Mouse (Mus musculus) liver, adult 2 months (tissue): ENCODE data around the gene Rgr. TPM values are rescaled to one million over a fixed set of nuclear protein-coding genes. Genes with fewer than 3 reads are reported as not detected.

Experiments
- DNase-seq: peaks from one replicate; pipeline ENCODE4 v3.0.0-alpha.2; 2011; ENCODE audit warnings: low read depth, low spot score; ENCODE audit errors: extremely low read depth
- H3K27ac ChIP-seq: fragments of 200-500 bp; replicated peaks from 2 replicates; pipeline ENCODE4 v1.5.1; 2012; ENCODE audit warnings: low read depth, mild to moderate bottlenecking, control low read depth, inconsistent platforms, low read length; ENCODE audit not compliant: insufficient read depth
- H3K27me3 ChIP-seq: fragments of 200-500 bp; 2 replicates; pipeline ENCODE4 v1.6.1; 2012; ENCODE audit warnings: mild to moderate bottlenecking, moderate library complexity, low read length, inconsistent platforms; ENCODE audit not compliant: control insufficient read depth, insufficient read depth
- H3K36me3 ChIP-seq: fragments of 200-500 bp; 2 replicates; pipeline ENCODE4 v1.6.1; 2012; ENCODE audit warnings: low read length, inconsistent platforms; ENCODE audit not compliant: control insufficient read depth, insufficient read depth
- H3K4me1 ChIP-seq: fragments of 200-500 bp; 2 replicates; pipeline ENCODE4 v1.6.1; 2011; ENCODE audit warnings: low read length; ENCODE audit not compliant: control insufficient read depth, insufficient read depth
- H3K4me3 ChIP-seq: fragments of 200-500 bp; 2 replicates; pipeline ENCODE4 v1.5.1; 2011; ENCODE audit warnings: low read depth, mild to moderate bottlenecking, control low read depth, low read length, moderate library complexity; ENCODE audit not compliant: insufficient read depth
- H3K79me2 ChIP-seq: fragments of 200-500 bp; 2 replicates; pipeline ENCODE4 v1.6.1; 2012; ENCODE audit warnings: inconsistent platforms, mild to moderate bottlenecking, low read length, moderate library complexity; ENCODE audit not compliant: control insufficient read depth, insufficient read depth
- H3K9ac ChIP-seq: fragments of 200-500 bp; 2 replicates; pipeline ENCODE4 v1.6.1; 2012; ENCODE audit warnings: low read depth, mild to moderate bottlenecking, control low read depth, inconsistent platforms, low read length
- CTCF ChIP-seq: fragments of 200-500 bp; IDR thresholded peaks from 2 replicates; pipeline ENCODE4 v1.5.1; 2011; ENCODE audit warnings: low read depth, low read length, control low read depth
- POLR2A ChIP-seq: fragments of 200-500 bp; IDR thresholded peaks from 2 replicates; pipeline ENCODE4 v1.6.1; 2011; ENCODE audit warnings: low read length, control low read depth; ENCODE audit not compliant: insufficient read depth; ENCODE audit errors: extremely low read depth
- WGBS: fragments of 180-500 bp; shearing (Covaris S2); methylation state at CpG from one replicate; pipeline ENCODE4 v1.1.7; 2018; 5-methylcytosine and 5-hydroxymethylcytosine counted together
- polyA plus RNA-seq: library from polyadenylated mRNA; depleted of rRNA; stranded (reverse); fragments of >200 nt; gene quantifications from 2 replicates; pipeline ENCODE4 v1.2.3, GENCODE M21; 2012; rRNA removed
- total RNA-seq: library from RNA; depleted of rRNA; stranded (reverse); fragments of >200 nt; gene quantifications from 2 replicates; pipeline ENCODE4 v1.2.3, GENCODE M21; 2014; rRNA removed

The Rgr gene
- total and polyA plus RNA-seq, 2 experiments: 0.01 TPM; not detected in 1

GRCm38 (mm10) chr14:36989784-36990183 is 59.0 kb downstream of the Rgr start:
- Histone ChIP-seq H3K9ac (no peak overlapping the region), H3K4me3 (no peak overlapping the region), H3K27ac (no peak overlapping the region), H3K27me3 (no peaks in the 10 kb centered on the region), H3K79me2 (no peaks in the 10 kb centered on the region; the same call in 1 of the 2 replicates), H3K4me1 (peaks cover 10% of the 10 kb centered on the region), H3K36me3 (peaks cover 27% of the 10 kb centered on the region)
- TF ChIP-seq CTCF: no peak
- TF ChIP-seq POLR2A: no peak
- DNase-seq: peak; percentile 93

DNA sequence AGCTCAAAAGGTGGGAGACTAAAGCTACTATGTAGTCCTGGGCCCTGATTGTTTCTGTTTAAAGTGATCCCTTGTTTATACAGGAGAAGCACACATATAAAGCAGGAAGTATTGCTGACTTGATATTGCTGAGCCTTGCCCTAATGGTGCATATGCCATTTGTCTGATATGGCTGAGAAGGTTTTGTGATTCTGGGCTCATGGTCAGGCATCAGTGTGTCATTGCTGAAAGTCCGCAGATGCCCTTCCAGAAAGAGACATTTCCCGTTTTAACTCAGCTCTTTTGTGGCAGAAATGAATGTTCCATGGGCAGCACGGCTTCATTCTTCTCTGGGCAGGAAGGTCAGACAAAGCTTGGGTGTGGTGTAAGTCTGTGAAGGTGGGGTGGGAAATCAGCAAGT is 63.1 kb downstream of the Rgr start:
- 93% methylated on average over 3 of the region's 3 CpGs for WGBS

More for the DNA sequence above, 63.1 kb downstream of the Rgr start:
- DNase-seq: no peak
- no peak for TF ChIP-seq CTCF
- TF ChIP-seq POLR2A: no peak
- no peaks in the 10 kb centered on the region for H3K79me2 ChIP-seq
- H3K27me3 ChIP-seq: no peaks in the 10 kb centered on the region
- H3K27ac ChIP-seq: no peak overlapping the region
- peaks cover 10% of the 10 kb centered on the region for H3K4me1 ChIP-seq
- H3K36me3 ChIP-seq: peaks cover 57% of the 10 kb centered on the region
- no peak overlapping the region for H3K9ac ChIP-seq
- H3K4me3 ChIP-seq: no peak overlapping the region

Other genes starting within 250 kb of the Rgr start
- 19.1 and 21.1 TPM in 2 replicates for gene Ccser2, start 80.2 kb downstream of the Rgr start, total RNA-seq
- gene Ccser2, start 80.2 kb downstream of the Rgr start, polyA plus RNA-seq: 6.3 and 7.4 TPM in 2 replicates
- 11.2 and 15.2 TPM in 2 replicates for gene Lrit1, start 5.9 kb upstream of the Rgr start, total RNA-seq
- 5.3 and 5.8 TPM in 2 replicates for gene Lrit1, start 5.9 kb upstream of the Rgr start, polyA plus RNA-seq
- 5.2 and 8.1 TPM in 2 replicates for gene Lrit2, start 19.0 kb upstream of the Rgr start, total RNA-seq
- 3.2 and 4.7 TPM in 2 replicates for gene Lrit2, start 19.0 kb upstream of the Rgr start, polyA plus RNA-seq
- gene Cdhr1, start 49.4 kb upstream of the Rgr start, total RNA-seq: not detected in 2 replicates
- 0.02 TPM in 1 of 2 replicates, not detected in the other for gene Cdhr1, start 49.4 kb upstream of the Rgr start, polyA plus RNA-seq
- gene 2610528A11Rik, start 65.1 kb upstream of the Rgr start, total RNA-seq: 0.40 TPM in 1 of 2 replicates, not detected in the other
- 0.29 TPM in 1 of 2 replicates, not detected in the other for gene 2610528A11Rik, start 65.1 kb upstream of the Rgr start, polyA plus RNA-seq
- 228 and 240 TPM in 2 replicates for gene Ghitm, start 86.3 kb upstream of the Rgr start, total RNA-seq
- gene Ghitm, start 86.3 kb upstream of the Rgr start, polyA plus RNA-seq: 161 and 173 TPM in 2 replicates